Comparison of ENCODE assay signal across 8 mouse cellular contexts in the genomic region with DNA sequence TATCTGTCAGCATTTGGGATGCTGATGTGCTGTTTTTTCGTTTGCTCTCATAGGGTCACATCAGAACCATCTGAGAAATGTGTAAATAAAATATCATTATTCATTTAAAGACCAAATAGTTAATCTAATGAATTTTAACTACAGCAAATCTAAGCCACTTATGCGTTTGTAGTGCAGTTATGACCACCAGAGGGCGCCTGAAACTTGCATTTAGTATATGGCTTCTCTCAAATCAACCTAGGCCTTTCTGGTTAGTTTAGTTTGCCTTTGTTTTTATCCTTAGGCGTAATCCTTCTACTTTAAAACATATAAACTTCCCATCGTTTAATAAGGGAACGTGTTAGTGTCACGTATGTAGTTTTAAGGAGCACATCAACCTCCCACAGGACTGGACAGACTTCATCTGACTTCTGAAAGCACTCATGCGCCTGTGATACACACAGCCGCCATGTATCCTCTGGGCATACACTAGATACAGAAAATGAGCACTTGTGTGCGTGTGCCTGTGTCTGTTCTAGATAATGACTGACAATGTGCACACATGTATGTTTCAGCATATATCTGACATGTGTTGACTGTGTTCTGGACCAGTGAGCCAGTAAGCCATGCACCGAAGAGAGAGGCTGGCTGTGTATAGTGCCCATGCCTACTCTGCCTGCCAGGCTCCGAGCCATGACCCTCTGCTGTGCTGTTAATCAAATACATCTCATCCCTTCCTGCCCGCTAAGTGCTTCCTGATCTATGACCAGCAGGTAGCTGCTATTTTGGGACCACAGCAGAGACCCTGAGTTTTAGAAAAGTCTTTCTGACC.
A peak's percentile ranks its signal among the peaks of the same experiment; 100 is the strongest.
DNase-seq lines count a peak whose midpoint lies in the region; ATAC-seq and TF ChIP-seq lines count a peak whose summit lies in the region.

No protein-coding gene starts in this region.

- H3K36me3 ChIP-seq in heart, postnatal 0 days (replicated peaks; ENCODE audit: control insufficient read depth, insufficient read depth, low read length), result no peaks in the 10 kb centered on the region
- H3K36me3 ChIP-seq in stomach, embryonic 14.5 days (ENCODE audit: control insufficient read depth, insufficient read depth, low read length), result no peaks in the 10 kb centered on the region

- no peak overlapping the region for H3K4me3 ChIP-seq in cortical plate, adult 2 months (ENCODE audit: insufficient read depth, low read length)
- no peak overlapping the region for H3K4me3 ChIP-seq in heart, postnatal 0 days (ENCODE audit: low read depth, low read length)
- H3K4me3 ChIP-seq in stomach, embryonic 14.5 days (ENCODE audit: low read depth, low read length), result no peak overlapping the region

- TF ChIP-seq CTCF in cortical plate, adult 2 months (IDR thresholded peaks at IDR 0.05; ENCODE audit: extremely low read depth, insufficient read depth, low read length), result peak; percentile 51; the same call in 1 of the 2 replicates
- peak; percentile 82 for TF ChIP-seq CTCF in heart, postnatal 0 days (IDR thresholded peaks at IDR 0.05; ENCODE audit: low read depth)

- H3K27ac ChIP-seq in cortical plate, adult 2 months (ENCODE audit: insufficient read depth, low read length), result no peak overlapping the region
- no peak overlapping the region for H3K27ac ChIP-seq in heart, postnatal 0 days (ENCODE audit: low read depth)
- peak overlapping the region; percentile 79; the same call in 1 of the 2 replicates for H3K27ac ChIP-seq in stomach, embryonic 14.5 days (ENCODE audit: low read length)

- no peak for ATAC-seq in heart, postnatal 0 days (ENCODE audit: insufficient read depth, low read depth)
- peak; percentile 19; the same call in 1 of the 2 replicates for ATAC-seq in stomach, embryonic 14.5 days (ENCODE audit: insufficient number of reproducible peaks, insufficient read depth, low FRiP score, low read depth)

- TF ChIP-seq POLR2A in cortical plate, adult 2 months (IDR thresholded peaks at IDR 0.05; ENCODE audit: extremely low read depth, insufficient read depth, low read length), result no peak

- no peak for TF ChIP-seq EP300 in heart, postnatal 0 days (IDR thresholded peaks at IDR 0.05; ENCODE audit: low read depth)

- no peaks in the 10 kb centered on the region for H3K4me1 ChIP-seq in cortical plate, adult 2 months (ENCODE audit: control insufficient read depth, insufficient read depth, low read length)
- H3K4me1 ChIP-seq in heart, postnatal 0 days (ENCODE audit: control insufficient read depth, insufficient read depth), result no peaks in the 10 kb centered on the region
- peaks cover 12% of the 10 kb centered on the region; the same call in 1 of the 2 replicates for H3K4me1 ChIP-seq in stomach, embryonic 14.5 days (ENCODE audit: control insufficient read depth, insufficient read depth, low read length)

- no peak overlapping the region for H3K9ac ChIP-seq in heart, postnatal 0 days (replicated peaks; ENCODE audit: low read depth, low read length)
- H3K9ac ChIP-seq in stomach, embryonic 14.5 days (replicated peaks; ENCODE audit: low read depth, low read length), result no peak overlapping the region

- DNase-seq in kidney, adult 18-20 months, result peak; percentile 59
- DNase-seq in kidney, adult 11 months, result no peak
- peak; percentile 55 for DNase-seq in Muller cell, postnatal 12 days (ENCODE audit: inconsistent ontology term)
- peak; percentile 51 for DNase-seq in heart, postnatal 0 days (ENCODE audit: low spot score)
- DNase-seq in kidney, postnatal 4 days, result peak; percentile 84
- peak; percentile 49 for DNase-seq in lung, postnatal 25 days (ENCODE audit: low spot score)

- no peak overlapping the region for H3K4me2 ChIP-seq in heart, postnatal 0 days (ENCODE audit: low read depth, low read length)
- H3K4me2 ChIP-seq in stomach, embryonic 14.5 days (replicated peaks; ENCODE audit: low read depth, low read length), result no peak overlapping the region

- WGBS in heart, postnatal 0 days, result 38% methylated on average over 13 of the region's 13 CpGs
- WGBS in stomach, embryonic 14.5 days, result 41% methylated on average over 13 of the region's 13 CpGs

- H3K27me3 ChIP-seq in heart, postnatal 0 days (ENCODE audit: control insufficient read depth, insufficient read depth, low read length), result 0 out of 2 replicates have a peak, but pooled peaks cover 7% of the 10 kb centered on the region
- no peaks in the 10 kb centered on the region for H3K27me3 ChIP-seq in stomach, embryonic 14.5 days (ENCODE audit: control insufficient read depth, insufficient read depth, low read length)

- no peaks in the 10 kb centered on the region for H3K9me3 ChIP-seq in heart, postnatal 0 days (replicated peaks; ENCODE audit: control insufficient read depth, low read length)
- no peaks in the 10 kb centered on the region for H3K9me3 ChIP-seq in stomach, embryonic 14.5 days (ENCODE audit: control insufficient read depth, low read depth, low read length)
